Mouse (Mus musculus) heart, postnatal 0 days (tissue): ENCODE measurements around the gene Rsph9.

ENCODE experiments used
- CTCF ChIP-seq: IDR thresholded peaks from 2 replicates; pipeline ENCODE4 v1.5.1; 2016; ENCODE audit warnings: antibody characterized with exemption, control low read depth, low read depth
- EP300 ChIP-seq: IDR thresholded peaks from 2 replicates; pipeline ENCODE4 v1.6.1; 2016; ENCODE audit warnings: antibody characterized with exemption, low read depth

DNA sequence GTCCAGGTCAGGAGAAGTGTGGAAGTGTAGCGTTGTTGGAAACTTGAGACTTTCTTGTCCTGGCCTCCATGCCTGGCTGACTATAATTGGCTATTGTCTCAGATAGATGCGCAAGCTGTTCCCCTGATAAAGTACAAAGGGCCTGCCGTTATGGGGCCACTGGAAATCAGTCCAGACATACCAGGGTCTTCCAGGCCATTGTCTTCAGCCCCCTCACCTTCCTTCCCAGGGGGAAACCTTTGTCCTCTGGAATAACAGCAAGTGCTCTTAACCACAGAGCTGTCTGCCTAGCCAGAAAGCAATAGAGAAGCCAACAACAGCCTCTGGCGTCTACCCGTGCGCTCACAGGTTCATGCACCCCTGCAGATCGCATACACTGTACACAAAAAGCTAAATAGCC lies 63.6 kb downstream of the Rsph9 start:
- TF ChIP-seq CTCF, result no peak
- no peak for TF ChIP-seq EP300
